Mouse (Mus musculus) myocyte (in vitro differentiated cells): ENCODE results near the gene Hoxa3. TPM values are rescaled to one million over a fixed set of nuclear protein-coding genes. Genes with fewer than 3 reads are reported as not detected.

ENCODE experiments used
- H3K27me3 ChIP-seq: one replicate; pipeline ENCODE4 v1.6.1; 2011; ENCODE audit not compliant: control insufficient read depth, insufficient read depth, insufficient read length
- H3K36me3 ChIP-seq: one replicate; pipeline ENCODE4 v1.6.1; 2011; ENCODE audit not compliant: control insufficient read depth, insufficient read depth
- H3K4me2 ChIP-seq: one replicate; pipeline ENCODE4 v1.6.1; 2011; ENCODE audit warnings: low read depth, control low read depth
- H3K4me3 ChIP-seq: one replicate; pipeline ENCODE4 v1.5.1; 2011; ENCODE audit warnings: mild to moderate bottlenecking, control low read depth, moderate library complexity
- H3K79me2 ChIP-seq: one replicate; pipeline ENCODE4 v1.6.1; 2011; ENCODE audit not compliant: control insufficient read depth, insufficient read depth
- H3ac ChIP-seq: one replicate; pipeline ENCODE4 v1.6.1; 2011; ENCODE audit not compliant: control insufficient read depth, insufficient read length
- CEBPB ChIP-seq: IDR thresholded peaks from 2 replicates; pipeline ENCODE4 v1.6.1; 2011; ENCODE audit warnings: mild to moderate bottlenecking, moderate library complexity; ENCODE audit not compliant: poor library complexity, insufficient read depth, severe bottlenecking
- E2F4 ChIP-seq: IDR thresholded peaks from one replicate; pipeline ENCODE4 v1.6.1; 2011; ENCODE audit warnings: mild to moderate bottlenecking, control low read depth, moderate library complexity; ENCODE audit not compliant: insufficient read depth
- MAX ChIP-seq: IDR thresholded peaks from one replicate; pipeline ENCODE4 v1.6.1; 2011; ENCODE audit warnings: low read depth, mild to moderate bottlenecking, control low read depth
- MYOD1 ChIP-seq, 3 experiments: IDR thresholded peaks; one replicate each; pipeline ENCODE4 v1.6.1; 2011; ENCODE audit warnings: control low read depth in 2 of 3, low read depth in 2 of 3, mild to moderate bottlenecking in 2 of 3, moderate library complexity in 1 of 3; ENCODE audit not compliant: insufficient read length in 2 of 3, control insufficient read depth in 1 of 3
- MYOG ChIP-seq, 3 experiments: IDR thresholded peaks; one replicate each; pipeline ENCODE4 v1.6.1; 2011; ENCODE audit warnings: control low read depth in 2 of 3, low read depth in 2 of 3, mild to moderate bottlenecking in 2 of 3; ENCODE audit not compliant: insufficient read length in 2 of 3, control insufficient read depth in 1 of 3, insufficient read depth in 1 of 3
- POLR2A ChIP-seq: IDR thresholded peaks from one replicate; pipeline ENCODE4 v1.6.1; 2011; ENCODE audit warnings: low read depth, mild to moderate bottlenecking, control low read depth, moderate library complexity; ENCODE audit not compliant: insufficient read length
- POLR2AphosphoS2 ChIP-seq: IDR thresholded peaks from one replicate; pipeline ENCODE4 v1.6.1; 2011; ENCODE audit warnings: low read depth, control low read depth; ENCODE audit not compliant: insufficient read length
- REST ChIP-seq: IDR thresholded peaks from one replicate; pipeline ENCODE4 v1.6.1; 2011; ENCODE audit warnings: mild to moderate bottlenecking, control low read depth, moderate library complexity; ENCODE audit not compliant: insufficient read depth, insufficient read length
- SRF ChIP-seq: IDR thresholded peaks from one replicate; pipeline ENCODE4 v1.6.1; 2011; ENCODE audit warnings: low read depth; ENCODE audit not compliant: control insufficient read depth, insufficient read length
- TCF12 ChIP-seq: IDR thresholded peaks from one replicate; pipeline ENCODE4 v1.6.1; 2011; ENCODE audit warnings: mild to moderate bottlenecking, control low read depth; ENCODE audit not compliant: poor library complexity, insufficient read depth, severe bottlenecking
- TCF3 ChIP-seq: IDR thresholded peaks from one replicate; pipeline ENCODE4 v1.6.1; 2011; ENCODE audit warnings: low read depth, control low read depth; ENCODE audit not compliant: insufficient read length
- USF1 ChIP-seq: IDR thresholded peaks from one replicate; pipeline ENCODE4 v1.6.1; 2011; ENCODE audit warnings: low read depth, mild to moderate bottlenecking, control low read depth, moderate library complexity
- polyA plus RNA-seq: library from polyadenylated mRNA; unstranded; fragments of >200 nt; fragmentation: generic; extraction: Trizol; gene quantifications from one replicate; pipeline ENCODE4 v1.2.1, GENCODE M21; 2012; ENCODE audit warnings: missing spikeins

Gene Hoxa3
- polyA plus RNA-seq, 1 experiment = 1.0 TPM

GRCm38 (mm10) chr6:52260654-52261575 lies 47.8 kb upstream of the Hoxa3 start, which contains the start of gene Hoxa13:
Hoxa13 (minus strand) TSS chr6:52260880.
- Histone ChIP-seq H3K36me3 (no peaks in the 10 kb centered on the region), H3ac (peak within 1 kb of the TSS; percentile 20), H3K4me3 (peak within 1 kb of the TSS; percentile 29), H3K27me3 (peaks cover 13% of the 10 kb centered on the region), H3K79me2 (no peaks in the 10 kb centered on the region), H3K4me2 (peak within 1 kb of the TSS; percentile 74)
- TF ChIP-seq CEBPB (no peak), TCF3 (no peak), MYOD1 (IDR thresholded peaks at IDR 0.05; ENCODE audit: control insufficient read depth in 1 of 3, insufficient read length in 2 of 3, low read depth in 2 of 3) (no peak), REST (no peak), E2F4 (no peak), POLR2AphosphoS2 (no peak), SRF (no peak), TCF12 (no peak), MAX (no peak), MYOG (IDR thresholded peaks at IDR 0.05; ENCODE audit: control insufficient read depth in 1 of 3, insufficient read depth in 1 of 3, insufficient read length in 2 of 3, low read depth in 2 of 3) (no peak), USF1 (no peak), POLR2A (no peak)

- TF ChIP-seq TCF3 (no peak), MYOD1 (IDR thresholded peaks at IDR 0.05; ENCODE audit: control insufficient read depth in 1 of 3, insufficient read length in 2 of 3, low read depth in 2 of 3) (peak in 1 of 3 experiments; percentile 1), TCF12 (no peak)
- Histone ChIP-seq H3ac (peak overlapping the region; percentile 20), H3K79me2 (no peaks in the 10 kb centered on the region), H3K4me3 (peak overlapping the region; percentile 29), H3K4me2 (peak overlapping the region; percentile 74), H3K36me3 (no peaks in the 10 kb centered on the region), H3K27me3 (peaks cover 5% of the 10 kb centered on the region)
Measured at GRCm38 (mm10) chr6:52259811-52260261, 46.7 kb upstream of the Hoxa3 start.

- H3ac ChIP-seq = peak overlapping the region; percentile 20
- TF ChIP-seq CEBPB (no peak), POLR2A (no peak), MAX (no peak)
- H3K27me3 ChIP-seq = peaks cover 5% of the 10 kb centered on the region
- H3K36me3 ChIP-seq = no peaks in the 10 kb centered on the region
- peak overlapping the region; percentile 74 for H3K4me2 ChIP-seq
- H3K79me2 ChIP-seq = no peaks in the 10 kb centered on the region
- H3K4me3 ChIP-seq = peak overlapping the region; percentile 29
Measured at GRCm38 (mm10) chr6:52259081-52259790, 46.1 kb upstream of the Hoxa3 start.

DNA sequence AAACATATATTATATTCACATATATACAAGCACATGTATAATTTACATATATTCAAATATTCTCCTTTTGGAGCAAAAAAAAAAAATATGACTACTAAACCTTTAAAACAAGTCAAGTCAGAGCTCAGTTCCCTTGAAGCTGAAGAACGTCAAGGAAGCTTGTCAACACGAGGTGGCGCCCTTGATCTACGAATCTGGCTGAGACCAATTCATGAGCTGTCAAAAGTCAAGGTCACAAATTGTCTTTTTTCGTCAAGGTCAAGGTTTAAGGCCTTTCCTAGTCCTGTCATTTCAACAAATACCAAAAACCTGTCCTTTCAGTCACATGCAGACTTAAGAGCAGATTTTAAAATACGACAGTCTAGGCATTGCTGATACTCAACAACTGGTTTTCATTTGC lies 43.8 kb upstream of the Hoxa3 start:
- no peaks in the 10 kb centered on the region for H3K79me2 ChIP-seq
- H3K4me2 ChIP-seq = no peak overlapping the region
- H3K27me3 ChIP-seq = no peaks in the 10 kb centered on the region
- no peak for TF ChIP-seq MYOG (IDR thresholded peaks at IDR 0.05; ENCODE audit: control insufficient read depth in 1 of 3, insufficient read depth in 1 of 3, insufficient read length in 2 of 3, low read depth in 2 of 3)
- no peak for TF ChIP-seq TCF3
- no peak for TF ChIP-seq POLR2A
- TF ChIP-seq USF1 = no peak
- no peak for TF ChIP-seq E2F4
- TF ChIP-seq MAX = no peak
- no peak for TF ChIP-seq MYOD1 (IDR thresholded peaks at IDR 0.05; ENCODE audit: control insufficient read depth in 1 of 3, insufficient read length in 2 of 3, low read depth in 2 of 3)
- no peak for TF ChIP-seq TCF12
- TF ChIP-seq CEBPB = no peak
- no peak for TF ChIP-seq REST
- no peak for TF ChIP-seq POLR2AphosphoS2
- no peak for TF ChIP-seq SRF
- no peak overlapping the region for H3K4me3 ChIP-seq
- no peaks in the 10 kb centered on the region for H3K36me3 ChIP-seq
- no peak overlapping the region for H3ac ChIP-seq
